Mouse (Mus musculus): ENCODE data around the gene Cux2. TPM values are rescaled to one million over a fixed set of nuclear protein-coding genes. Genes with fewer than 3 reads are reported as not detected.

The Cux2 gene
- polyA plus RNA-seq, 1 experiment, result not detected

DNA sequence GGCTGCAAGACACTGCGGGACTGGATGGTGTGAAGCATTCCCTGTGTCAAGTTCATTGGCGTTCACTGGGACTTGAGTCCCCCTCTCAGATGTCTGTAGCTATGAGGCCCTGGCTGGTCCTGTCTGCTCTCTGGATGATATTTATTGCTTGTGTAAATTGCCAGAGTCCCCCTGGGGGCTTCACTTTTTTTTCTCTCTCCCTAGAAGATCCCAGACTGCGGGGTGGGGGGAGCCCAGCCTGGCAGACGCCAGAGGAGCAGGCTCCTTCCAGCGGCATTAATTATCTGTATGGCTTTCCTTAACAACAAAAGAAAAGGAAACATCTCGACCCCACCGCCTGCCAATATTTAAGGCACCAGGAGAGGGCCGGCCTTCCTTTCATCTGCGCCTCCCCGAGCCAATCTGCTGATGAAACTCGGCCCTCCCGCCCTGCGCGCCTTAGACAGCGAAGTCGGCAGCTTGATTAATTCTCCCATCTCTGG, 68.2 kb downstream of the Cux2 start:
- Histone ChIP-seq H3K9me3 (no peaks in the 10 kb centered on the region), H3K36me3 (replicated peaks; ENCODE audit: low read length) (no peaks in the 10 kb centered on the region), H3K27me3 (replicated peaks) (peaks cover 35% of the 10 kb centered on the region), H3K4me1 (no peaks in the 10 kb centered on the region), H3K4me3 (replicated peaks) (no peak overlapping the region)
- TF ChIP-seq GATA1 (IDR thresholded peaks at IDR 0.05; ENCODE audit: borderline replicate concordance, low read length) (no peak), FLI1 (IDR thresholded peaks at IDR 0.05; ENCODE audit: low read length) (no peak)

DNA sequence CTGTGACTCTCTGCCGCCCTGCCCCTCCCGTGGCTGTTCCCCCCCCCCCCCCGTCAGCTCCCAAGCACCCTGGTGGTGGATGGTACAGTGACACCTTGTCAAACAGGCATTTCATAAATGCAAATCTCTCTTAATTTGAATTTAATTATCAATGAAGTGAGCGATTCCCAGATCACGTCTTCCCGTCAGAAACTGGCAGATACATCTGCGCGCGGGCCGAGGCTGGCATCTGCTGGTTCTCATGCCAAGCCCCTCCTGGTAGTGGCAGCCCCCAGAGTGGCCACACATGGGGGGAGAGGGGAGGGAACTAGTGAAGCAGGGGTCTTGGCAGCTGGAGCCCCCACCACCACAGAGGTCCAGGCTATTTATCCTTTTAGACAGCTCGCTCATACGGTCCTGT, 73.6 kb downstream of the Cux2 start:
- H3K4me1 ChIP-seq, result no peaks in the 10 kb centered on the region
- H3K27me3 ChIP-seq (replicated peaks), result peaks cover 52% of the 10 kb centered on the region
- no peaks in the 10 kb centered on the region for H3K36me3 ChIP-seq (replicated peaks; ENCODE audit: low read length)
- TF ChIP-seq FLI1 (IDR thresholded peaks at IDR 0.05; ENCODE audit: low read length), result no peak
- TF ChIP-seq GATA1 (IDR thresholded peaks at IDR 0.05; ENCODE audit: borderline replicate concordance, low read length), result no peak
- H3K9me3 ChIP-seq, result no peaks in the 10 kb centered on the region
- H3K4me3 ChIP-seq (replicated peaks), result no peak overlapping the region

GRCm38 (mm10) chr5:121973541-121973940, 76.4 kb downstream of the Cux2 start:
- TF ChIP-seq GATA1 (IDR thresholded peaks at IDR 0.05; ENCODE audit: borderline replicate concordance, low read length) (no peak), FLI1 (IDR thresholded peaks at IDR 0.05; ENCODE audit: low read length) (no peak)
- Histone ChIP-seq H3K4me1 (no peaks in the 10 kb centered on the region), H3K36me3 (replicated peaks; ENCODE audit: low read length) (no peaks in the 10 kb centered on the region), H3K4me3 (replicated peaks) (no peak overlapping the region), H3K27me3 (replicated peaks) (peaks cover 42% of the 10 kb centered on the region), H3K9me3 (no peaks in the 10 kb centered on the region)

- no peak overlapping the region for H3K4me3 ChIP-seq (replicated peaks)
- no peaks in the 10 kb centered on the region for H3K36me3 ChIP-seq (replicated peaks; ENCODE audit: low read length)
- H3K4me1 ChIP-seq, result no peaks in the 10 kb centered on the region
- peaks cover 44% of the 10 kb centered on the region for H3K27me3 ChIP-seq (replicated peaks)
- H3K9me3 ChIP-seq, result no peaks in the 10 kb centered on the region
- TF ChIP-seq GATA1 (IDR thresholded peaks at IDR 0.05; ENCODE audit: borderline replicate concordance, low read length) (no peak), FLI1 (IDR thresholded peaks at IDR 0.05; ENCODE audit: low read length) (no peak)
Measured at GRCm38 (mm10) chr5:121972680-121973192, 77.2 kb downstream of the Cux2 start.

DNA sequence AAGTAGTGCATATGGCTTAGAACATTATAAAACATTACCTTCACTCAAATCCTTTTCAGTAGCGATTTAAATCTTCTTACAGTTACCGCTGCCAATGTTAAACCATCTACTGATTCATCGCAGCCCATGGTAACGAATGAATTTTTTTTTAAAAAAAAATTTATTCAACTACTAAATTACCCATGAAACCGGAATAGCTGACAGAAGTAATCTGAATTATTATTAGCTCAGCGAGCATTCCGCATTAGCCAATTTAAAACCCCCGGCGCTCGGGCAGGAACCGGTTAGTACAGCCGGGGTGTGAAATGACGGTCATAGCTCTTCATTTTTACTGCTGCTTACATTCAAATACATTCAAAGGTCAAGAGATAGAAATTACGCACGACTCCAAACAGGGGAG, 80.9 kb downstream of the Cux2 start:
- Histone ChIP-seq H3K4me3 (replicated peaks) (no peak overlapping the region), H3K4me1 (no peaks in the 10 kb centered on the region; the same call in 1 of the 2 replicates), H3K27me3 (replicated peaks) (peaks cover 65% of the 10 kb centered on the region), H3K9me3 (no peaks in the 10 kb centered on the region), H3K36me3 (replicated peaks; ENCODE audit: low read length) (no peaks in the 10 kb centered on the region)
- TF ChIP-seq FLI1 (IDR thresholded peaks at IDR 0.05; ENCODE audit: low read length), result no peak
- TF ChIP-seq GATA1 (IDR thresholded peaks at IDR 0.05; ENCODE audit: borderline replicate concordance, low read length), result no peak

DNA sequence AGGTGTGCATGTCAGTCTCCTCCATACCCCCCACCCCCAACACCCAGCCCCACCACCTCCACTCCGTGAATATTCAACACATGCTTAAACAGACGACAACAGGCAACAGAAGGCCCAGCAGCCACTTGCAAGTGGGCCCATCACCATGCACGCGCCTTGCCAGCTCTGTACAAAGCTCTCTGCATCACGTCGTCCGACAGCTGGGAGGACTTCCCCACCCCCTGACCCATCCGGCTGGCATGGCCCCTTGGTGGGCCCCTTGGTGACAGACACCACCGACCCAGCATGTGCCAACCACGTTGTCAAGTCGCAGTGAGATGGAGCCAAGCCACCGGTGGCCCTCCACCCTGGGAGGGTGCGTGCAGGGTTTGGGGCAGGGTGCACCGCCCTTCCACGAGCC, 81.5 kb downstream of the Cux2 start:
- Histone ChIP-seq H3K27me3 (replicated peaks) (peaks cover 64% of the 10 kb centered on the region), H3K9me3 (no peaks in the 10 kb centered on the region), H3K4me3 (replicated peaks) (no peak overlapping the region)

GRCm38 (mm10) chr5:121967520-121967919, 82.4 kb downstream of the Cux2 start:
- Histone ChIP-seq H3K27me3 (replicated peaks) (peaks cover 58% of the 10 kb centered on the region), H3K9me3 (no peaks in the 10 kb centered on the region), H3K4me1 (no peaks in the 10 kb centered on the region; the same call in 1 of the 2 replicates), H3K4me3 (replicated peaks) (no peak overlapping the region), H3K36me3 (replicated peaks; ENCODE audit: low read length) (no peaks in the 10 kb centered on the region)
- TF ChIP-seq FLI1 (IDR thresholded peaks at IDR 0.05; ENCODE audit: low read length) (no peak), GATA1 (IDR thresholded peaks at IDR 0.05; ENCODE audit: borderline replicate concordance, low read length) (no peak)

More for the DNA sequence above, 81.5 kb downstream of the Cux2 start:
- no peaks in the 10 kb centered on the region for H3K36me3 ChIP-seq (replicated peaks; ENCODE audit: low read length)
- no peak for TF ChIP-seq GATA1 (IDR thresholded peaks at IDR 0.05; ENCODE audit: borderline replicate concordance, low read length)
- no peak for TF ChIP-seq FLI1 (IDR thresholded peaks at IDR 0.05; ENCODE audit: low read length)
- no peaks in the 10 kb centered on the region; the same call in 1 of the 2 replicates for H3K4me1 ChIP-seq

DNA sequence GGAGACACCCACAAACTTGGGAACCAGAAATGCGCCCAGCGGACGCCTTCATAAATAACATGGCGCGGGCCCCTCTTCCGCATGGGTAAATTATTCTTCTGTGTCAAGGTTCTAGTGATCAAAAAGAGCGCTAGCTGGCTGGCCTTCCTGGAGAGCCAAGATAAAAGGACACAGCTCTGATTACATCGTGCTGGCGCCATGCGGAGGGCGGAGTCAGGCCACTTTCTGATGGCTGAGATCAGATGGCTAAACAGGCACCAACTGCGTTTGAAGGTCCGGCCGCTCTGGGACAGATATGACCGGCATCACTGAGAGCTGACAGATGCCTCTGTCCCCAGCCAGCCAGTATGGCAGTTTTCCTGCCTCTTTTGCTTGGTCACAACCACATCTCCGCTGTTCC, 83.0 kb downstream of the Cux2 start:
- Histone ChIP-seq H3K4me3 (replicated peaks) (no peak overlapping the region), H3K36me3 (replicated peaks; ENCODE audit: low read length) (no peaks in the 10 kb centered on the region), H3K27me3 (replicated peaks) (peaks cover 58% of the 10 kb centered on the region), H3K9me3 (no peaks in the 10 kb centered on the region), H3K4me1 (no peaks in the 10 kb centered on the region; the same call in 1 of the 2 replicates)
- TF ChIP-seq GATA1 (IDR thresholded peaks at IDR 0.05; ENCODE audit: borderline replicate concordance, low read length) (no peak), FLI1 (IDR thresholded peaks at IDR 0.05; ENCODE audit: low read length) (no peak)

DNA sequence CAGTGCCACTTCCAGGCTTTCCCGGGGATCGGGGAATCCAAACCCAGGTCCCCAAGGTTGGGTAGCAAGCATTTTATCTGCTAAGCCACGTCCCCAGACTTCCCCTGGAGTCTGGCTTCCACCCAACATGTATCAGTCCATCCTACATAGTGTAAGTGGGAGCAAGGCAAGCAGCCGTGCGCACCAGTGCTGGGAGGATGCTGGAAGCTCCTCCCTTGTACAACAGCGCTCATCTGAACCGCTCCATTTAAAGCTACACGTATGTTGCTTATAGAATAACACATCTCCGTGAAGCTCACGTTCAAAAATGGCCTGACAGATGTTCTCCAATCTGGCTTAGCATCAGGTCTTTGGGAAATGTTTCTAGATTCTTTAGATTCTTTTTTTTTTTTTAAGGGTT, 86.9 kb downstream of the Cux2 start:
- H3K36me3 ChIP-seq (replicated peaks; ENCODE audit: low read length), result no peaks in the 10 kb centered on the region
- TF ChIP-seq FLI1 (IDR thresholded peaks at IDR 0.05; ENCODE audit: low read length) (no peak), GATA1 (IDR thresholded peaks at IDR 0.05; ENCODE audit: borderline replicate concordance, low read length) (no peak)
- peaks cover 64% of the 10 kb centered on the region for H3K27me3 ChIP-seq (replicated peaks)
- no peaks in the 10 kb centered on the region; the same call in 1 of the 2 replicates for H3K4me1 ChIP-seq
- no peak overlapping the region for H3K4me3 ChIP-seq (replicated peaks)
- H3K9me3 ChIP-seq, result no peaks in the 10 kb centered on the region

GRCm38 (mm10) chr5:121962359-121962758, 87.5 kb downstream of the Cux2 start:
- Histone ChIP-seq H3K4me1 (no peaks in the 10 kb centered on the region; the same call in 1 of the 2 replicates), H3K9me3 (no peaks in the 10 kb centered on the region), H3K36me3 (replicated peaks; ENCODE audit: low read length) (no peaks in the 10 kb centered on the region), H3K27me3 (replicated peaks) (peaks cover 67% of the 10 kb centered on the region), H3K4me3 (replicated peaks) (no peak overlapping the region)
- no peak for TF ChIP-seq FLI1 (IDR thresholded peaks at IDR 0.05; ENCODE audit: low read length)
